Mouse (Mus musculus) kidney, postnatal 4 days (tissue): ENCODE measurements at regions not wholly inside any gene's neighbourhood (a gene's known extent, or its start where the extent isn't known, plus 50 kb on each side); places are given as distances from the start of the nearest gene placed in this dataset.

Source experiments
- DNase-seq, 2 experiments: peaks; one replicate each; pipeline ENCODE4 v3.0.0; 2021; ENCODE audit warnings: mixed read lengths in 2 of 2

- peak; percentile 81 to 83 for DNase-seq
These were observed 232.8 kb upstream of the Tcf21 start for GRCm38 (mm10) chr10:23052480-23053378.

GRCm38 (mm10) chr10:23044466-23044865 lies 224.5 kb upstream of the Tcf21 start:
- no peak for DNase-seq

- DNase-seq, result no peak
These were observed 211.6 kb upstream of the Tcf21 start for GRCm38 (mm10) chr10:23031491-23032126.

- DNase-seq, result no peak
These were observed 208.0 kb upstream of the Tcf21 start for GRCm38 (mm10) chr10:23027961-23028360.

- no peak for DNase-seq
These were observed 197.2 kb upstream of the Tcf21 start for GRCm38 (mm10) chr10:23017151-23017678.

GRCm38 (mm10) chr10:23015935-23016694 lies 196.1 kb upstream of the Tcf21 start:
- DNase-seq, result no peak

- peak; percentile 34 to 60 for DNase-seq
These were observed 190.7 kb upstream of the Tcf21 start for GRCm38 (mm10) chr10:23010715-23011114.

GRCm38 (mm10) chr10:23010201-23010600 lies 190.2 kb upstream of the Tcf21 start:
- DNase-seq, result peak; percentile 71 to 81

GRCm38 (mm10) chr10:23004768-23005167 lies 184.8 kb upstream of the Tcf21 start:
- DNase-seq, result no peak

GRCm38 (mm10) chr10:23003686-23004085 lies 183.7 kb upstream of the Tcf21 start:
- no peak for DNase-seq

GRCm38 (mm10) chr10:22998561-22998960 lies 178.6 kb upstream of the Tcf21 start:
- DNase-seq, result no peak

GRCm38 (mm10) chr10:22997571-22997970 lies 177.6 kb upstream of the Tcf21 start:
- no peak for DNase-seq

GRCm38 (mm10) chr10:22993158-22993557 lies 173.2 kb upstream of the Tcf21 start:
- DNase-seq, result no peak

- DNase-seq, result peak; percentile 76 to 84
These were observed 161.8 kb upstream of the Tcf21 start for GRCm38 (mm10) chr10:22981798-22982197.

GRCm38 (mm10) chr10:22978442-22978841 lies 158.5 kb upstream of the Tcf21 start:
- DNase-seq, result peak; percentile 20 to 40

GRCm38 (mm10) chr10:22956956-22957355 lies 137.0 kb upstream of the Tcf21 start:
- no peak for DNase-seq

- no peak for DNase-seq
These were observed 133.3 kb upstream of the Tcf21 start for GRCm38 (mm10) chr10:22953283-22953682.

- DNase-seq, result no peak
These were observed 124.3 kb upstream of the Tcf21 start for GRCm38 (mm10) chr10:22944247-22944646.

- DNase-seq, result peak; percentile 36 to 55
These were observed 108.0 kb upstream of the Tcf21 start for GRCm38 (mm10) chr10:22927977-22928376.

- peak in 1 of 2 experiments; percentile 27 for DNase-seq
These were observed 106.1 kb upstream of the Tcf21 start for GRCm38 (mm10) chr10:22926099-22926498.

- no peak for DNase-seq
These were observed 101.3 kb upstream of the Tcf21 start for GRCm38 (mm10) chr10:22921035-22921965.

GRCm38 (mm10) chr10:22919869-22920268 lies 99.9 kb upstream of the Tcf21 start:
- DNase-seq, result no peak
